Mouse (Mus musculus) CH12F3 (cell line): ENCODE results near the gene Tmem74b.

ENCODE experiments used
- in situ Hi-C: fragments of 300-500 bp; cut with MboI; formaldehyde crosslinking; loops from 2 replicates; pipeline ENCODE4 v1.14.3; 2020; ENCODE audit warnings: low sequenced_read_pairs

Tmem74b gene

DNA sequence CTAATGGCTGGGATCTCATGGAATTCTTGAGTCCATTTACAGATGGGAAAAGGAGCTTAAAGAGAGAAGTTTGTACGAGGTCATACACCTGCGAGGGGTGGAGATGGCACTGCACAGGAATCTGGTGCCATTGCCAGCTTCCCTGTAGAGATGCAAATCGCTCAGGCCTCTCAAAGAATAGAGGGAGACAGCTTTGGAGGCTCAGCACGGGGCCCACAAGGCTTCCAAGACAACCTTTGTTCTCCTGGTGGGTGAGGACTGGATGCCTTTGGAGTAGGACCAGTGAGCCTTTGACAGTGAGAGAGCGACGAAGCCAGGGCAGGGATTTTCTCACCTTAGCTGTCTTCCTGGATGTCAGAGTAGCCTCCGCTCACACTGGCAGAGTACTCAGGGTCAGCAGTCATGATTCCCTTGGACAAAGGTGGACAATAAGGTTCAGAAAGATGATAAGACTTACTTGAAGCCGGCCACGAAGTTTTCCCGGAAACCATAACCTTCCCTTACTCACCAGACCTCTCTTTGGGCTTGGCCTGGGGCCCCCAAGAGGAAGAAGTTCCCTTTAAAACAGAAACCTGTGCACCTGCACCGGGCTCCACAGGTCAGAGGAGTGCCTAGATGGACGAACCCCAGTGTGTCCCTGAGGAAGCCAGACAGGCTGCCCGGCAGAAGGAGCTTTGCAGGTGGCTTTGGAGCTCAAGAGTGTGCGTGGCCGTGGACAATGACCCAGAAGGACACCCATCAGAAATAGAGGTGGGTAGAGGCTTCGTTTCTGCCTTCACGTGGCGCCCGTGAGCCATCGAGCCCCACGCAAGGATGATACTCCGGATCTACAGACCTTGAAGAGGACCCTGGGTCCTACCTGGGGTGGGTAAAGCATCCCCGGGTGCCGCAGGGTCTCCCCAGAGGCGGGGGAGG, at the start of gene Tmem74b:
TSS of gene Tmem74b (plus strand) at position 778 of the 915 bp plus-strand sequence.
- in situ Hi-C loops: no loop called here

DNA sequence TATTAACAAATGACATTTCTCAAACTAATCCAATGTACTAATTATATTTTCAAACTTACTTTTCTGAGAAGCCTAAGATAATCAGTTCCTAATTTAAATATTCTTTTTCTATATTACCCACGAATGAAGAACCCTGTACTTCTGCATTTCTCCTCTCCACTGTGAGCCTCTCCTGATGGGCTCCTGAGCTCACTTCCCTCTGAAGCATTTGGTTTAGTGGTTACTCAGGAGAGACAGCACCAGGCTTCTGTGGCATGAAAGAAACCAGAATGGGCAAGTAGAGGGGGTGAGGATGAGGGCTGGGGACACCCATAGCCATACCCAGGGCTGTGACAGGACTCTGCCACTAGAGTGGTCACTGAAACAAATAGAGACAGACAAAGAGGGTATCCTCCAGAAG, 49.8 kb upstream of the Tmem74b start:
- in situ Hi-C loops: no loop called here

DNA sequence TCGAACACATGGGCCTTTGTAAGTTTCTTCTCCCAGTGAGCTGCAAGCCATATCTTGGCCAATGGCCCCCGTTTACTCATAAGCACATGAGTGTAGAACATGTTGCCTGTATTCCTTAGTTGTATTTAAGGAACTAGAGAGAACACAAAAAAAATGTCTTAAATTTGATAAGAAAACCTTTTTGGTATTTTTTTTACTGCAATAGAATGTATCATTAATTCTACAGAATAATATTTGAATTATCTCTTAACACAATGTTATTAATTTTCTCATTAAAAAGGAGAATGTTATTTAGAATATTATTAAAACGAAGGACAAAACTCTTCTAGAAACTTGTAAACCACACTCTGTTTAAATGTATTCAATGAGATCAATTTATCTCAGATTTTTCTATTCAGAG, 33.4 kb upstream of the Tmem74b start, which contains the start of gene Rad21l:
TSS of gene Rad21l (minus strand) at position 101 of the 400 bp plus-strand sequence.
- in situ Hi-C loops: no loop called here

DNA sequence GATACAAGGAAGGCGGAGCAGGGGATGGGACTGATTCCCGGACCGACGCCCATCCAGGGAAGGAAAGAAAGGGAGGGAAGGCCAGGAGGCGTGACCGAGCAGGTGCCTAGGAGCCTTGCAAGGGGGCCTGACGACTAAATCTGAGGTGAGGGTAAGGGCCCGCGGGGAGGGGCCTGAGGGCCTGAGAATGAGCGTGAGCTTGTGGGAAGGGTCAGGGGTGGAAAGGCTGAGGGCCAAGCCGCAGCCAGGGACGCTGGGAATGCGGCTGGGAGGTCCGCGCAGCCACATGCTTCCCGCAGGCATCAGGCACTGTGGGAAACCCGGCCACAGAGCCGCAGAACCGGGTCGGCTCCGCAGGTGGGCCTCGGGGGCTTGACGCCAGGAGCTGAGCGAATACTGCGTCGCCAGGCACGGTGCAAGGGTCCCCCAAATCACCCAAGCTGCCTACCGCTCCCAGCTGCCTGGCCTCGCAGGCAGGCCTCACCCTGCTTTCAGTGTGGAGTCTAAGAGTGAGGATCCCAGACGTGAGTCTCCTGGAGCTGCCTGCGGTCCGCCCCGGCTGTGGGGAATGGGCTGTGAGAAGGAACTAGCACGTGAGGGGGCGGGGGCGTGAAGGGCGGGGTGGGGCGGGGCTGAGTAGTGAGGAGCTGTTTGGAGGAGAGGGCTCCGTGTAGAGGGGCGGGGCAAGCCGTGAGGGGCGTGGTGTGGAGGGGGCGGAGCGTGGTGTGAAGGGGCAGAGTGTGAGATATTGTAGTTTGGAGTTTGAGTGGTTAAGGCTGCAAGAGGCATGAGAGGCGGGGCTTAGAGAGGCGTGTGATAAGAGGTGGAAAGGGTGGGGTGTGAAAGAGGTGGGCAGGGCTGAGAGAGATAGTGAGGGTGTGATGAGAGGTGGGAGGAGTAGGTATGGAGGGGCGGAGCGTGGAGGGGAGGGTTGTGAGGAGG, 31.5 kb upstream of the Tmem74b start:
- in situ Hi-C loops: no loop called here

DNA sequence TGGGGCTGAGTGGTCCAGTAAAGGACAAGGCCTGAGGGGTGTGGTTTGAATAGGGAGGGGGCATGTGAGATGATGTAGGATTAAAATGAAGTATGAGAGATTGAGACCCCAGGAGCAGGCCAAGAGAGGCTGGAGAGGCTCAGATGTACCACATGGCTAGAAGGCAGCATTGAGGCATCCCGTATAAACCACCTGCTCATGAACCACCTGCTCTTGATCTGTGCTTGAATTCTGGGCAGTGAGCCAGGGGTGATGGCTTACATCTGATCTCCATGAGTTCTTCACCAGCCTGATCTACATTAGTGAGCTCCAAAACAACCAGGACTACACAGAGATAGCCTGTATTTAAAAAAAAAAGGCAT, 30.9 kb upstream of the Tmem74b start:
- in situ Hi-C loops: no loop called here

DNA sequence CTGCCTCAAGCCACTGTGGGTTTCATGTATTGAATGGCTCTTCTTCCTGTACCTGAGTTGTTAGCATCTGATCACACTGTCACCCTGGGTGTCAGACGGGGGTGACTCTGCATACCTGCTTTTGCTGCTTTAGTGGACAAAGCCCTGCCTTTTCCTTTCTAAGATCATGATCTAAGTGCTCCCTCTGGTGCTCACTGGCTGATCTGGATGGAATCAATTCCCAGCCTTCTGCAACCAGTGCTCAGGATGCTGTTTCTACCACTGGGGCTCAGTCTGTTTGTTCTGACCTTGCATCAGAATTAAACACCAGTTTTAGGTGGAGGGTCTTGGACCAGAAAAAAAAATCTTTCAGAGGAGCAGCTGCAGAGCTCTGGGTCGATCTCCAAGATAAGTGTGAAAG, 25.6 kb upstream of the Tmem74b start:
- in situ Hi-C loops: no loop called here

DNA sequence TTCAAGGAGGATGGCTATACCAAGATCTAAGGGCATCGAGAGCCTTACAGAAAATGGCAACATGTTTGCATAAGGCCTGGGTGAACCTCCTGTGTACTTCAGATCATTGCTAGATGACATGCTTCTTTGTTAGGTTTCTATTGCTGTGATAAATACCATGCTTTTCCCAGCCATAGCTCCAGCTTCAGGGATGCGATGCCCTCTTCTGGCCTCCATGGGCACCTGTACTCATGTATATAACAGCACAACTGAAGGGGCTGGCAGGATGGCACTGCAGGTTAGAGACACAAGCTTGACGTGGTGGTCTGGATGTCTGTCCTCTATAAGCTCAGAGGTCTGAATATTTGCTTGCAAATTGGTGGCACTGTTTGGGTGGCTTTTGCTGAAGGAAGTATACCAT, 19.5 kb upstream of the Tmem74b start:
- in situ Hi-C loops: no loop called here

DNA sequence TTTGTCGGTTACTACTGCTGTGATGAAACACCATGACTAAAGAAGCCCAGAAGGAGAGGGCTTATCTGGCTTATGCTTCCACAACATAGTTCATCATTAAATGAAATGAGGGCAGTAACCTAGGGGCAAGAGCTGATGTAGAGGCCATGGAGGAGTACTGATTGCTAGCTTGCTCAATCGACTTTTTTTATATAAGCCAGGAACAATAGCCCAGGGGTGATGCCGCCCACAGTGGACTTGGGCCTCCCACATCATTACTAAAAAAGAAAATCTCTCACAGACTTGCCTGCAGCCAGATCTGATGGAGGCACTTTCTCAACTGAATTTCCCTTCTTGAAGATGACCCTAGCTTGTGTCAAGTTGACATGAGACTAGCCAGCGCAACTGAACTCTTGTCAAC, 18.8 kb upstream of the Tmem74b start:
- in situ Hi-C loops: no loop called here

DNA sequence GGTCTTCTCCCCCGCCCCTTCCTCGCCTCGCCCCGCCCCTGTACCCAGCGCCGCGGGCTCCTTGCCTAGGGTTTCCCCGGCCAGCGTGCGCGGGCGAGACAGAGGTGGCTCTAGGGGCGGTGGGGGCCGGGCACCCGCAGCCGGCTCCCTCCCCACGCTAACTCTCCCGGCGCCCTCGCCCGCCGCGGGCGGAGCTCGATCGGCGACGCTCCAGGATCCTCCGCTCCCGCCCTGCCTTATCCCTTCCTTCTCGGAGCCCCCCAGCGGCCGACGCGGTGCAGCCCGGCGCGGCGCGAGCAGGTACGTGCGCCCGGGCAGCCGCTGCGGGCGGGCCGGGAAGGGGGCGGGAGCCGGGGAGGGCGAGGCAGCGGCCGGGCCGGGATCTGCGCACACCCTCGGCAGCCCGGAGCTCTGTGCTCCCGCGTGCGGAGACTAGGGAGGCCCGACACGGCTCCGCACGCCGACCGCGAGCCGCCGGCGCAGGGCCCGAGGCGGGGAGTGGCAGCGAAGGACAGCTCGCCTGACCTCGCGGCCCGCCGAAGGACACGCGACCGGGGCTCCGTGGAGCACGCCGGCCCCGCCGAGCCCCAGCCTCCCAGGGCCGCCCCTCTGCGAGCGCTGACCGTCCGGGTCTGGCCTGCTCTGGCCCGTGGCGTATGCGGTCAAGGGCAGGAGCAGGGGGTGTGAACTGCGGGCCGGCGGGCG, 490 bp downstream of the Tmem74b start:
- in situ Hi-C loops: no loop called here

DNA sequence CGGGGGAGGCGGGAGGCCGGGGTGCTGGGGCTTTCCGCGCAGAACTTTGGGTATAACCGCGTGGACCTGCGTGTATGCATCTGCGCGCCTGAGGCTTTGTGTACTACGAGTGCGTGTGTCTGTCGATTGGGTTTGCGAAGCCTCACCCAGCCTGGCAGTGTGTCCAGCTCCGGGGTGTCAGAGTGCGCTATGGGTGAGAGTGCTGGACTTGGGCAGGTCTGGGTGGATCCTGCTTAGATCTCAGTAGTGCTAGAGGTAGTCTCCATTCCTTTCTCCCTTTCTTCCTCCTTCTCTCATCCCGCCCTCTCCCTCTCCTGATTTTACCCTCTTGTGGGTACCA, 1.0 kb downstream of the Tmem74b start:
- in situ Hi-C loops: no loop called here

DNA sequence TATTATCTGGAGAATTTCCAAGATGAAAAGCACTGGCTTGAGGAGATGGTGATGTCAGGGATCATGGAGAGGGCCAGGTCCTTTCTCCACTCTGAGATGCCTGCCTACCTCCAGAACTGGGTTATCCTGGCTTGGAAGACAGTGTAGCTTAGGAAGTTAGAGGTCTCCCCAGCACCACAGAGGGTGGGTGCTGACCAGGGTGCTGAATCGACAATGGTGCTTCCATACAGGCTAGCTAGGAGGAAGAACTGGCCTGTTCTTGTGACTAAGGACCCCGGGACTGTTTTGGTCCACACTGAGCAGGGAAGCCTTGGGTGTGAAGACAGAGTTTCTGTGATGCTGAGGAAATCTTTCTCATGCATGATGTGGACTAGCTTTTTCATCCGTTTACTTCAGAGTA, 10.8 kb downstream of the Tmem74b start:
- in situ Hi-C loops: no loop called here

DNA sequence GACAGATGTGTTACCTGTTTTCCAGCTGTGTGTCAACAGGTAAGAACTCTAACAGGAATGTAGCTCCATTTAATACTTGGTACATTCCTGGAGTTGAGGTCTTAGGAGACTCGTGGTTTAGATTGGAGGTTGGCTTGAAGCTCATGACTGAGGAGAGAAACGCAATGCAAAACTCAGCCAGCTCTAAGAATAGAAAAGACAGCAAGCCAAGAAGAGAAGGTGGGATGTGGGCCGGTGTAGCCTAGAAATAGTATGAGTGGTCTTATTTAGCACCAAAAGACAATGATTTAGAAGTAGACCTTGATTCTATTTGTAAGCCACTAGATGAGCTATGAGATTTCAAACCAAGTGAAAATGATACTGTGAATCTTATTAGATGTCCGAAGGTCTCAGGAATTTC, 13.7 kb downstream of the Tmem74b start:
- in situ Hi-C loops: no loop called here

DNA sequence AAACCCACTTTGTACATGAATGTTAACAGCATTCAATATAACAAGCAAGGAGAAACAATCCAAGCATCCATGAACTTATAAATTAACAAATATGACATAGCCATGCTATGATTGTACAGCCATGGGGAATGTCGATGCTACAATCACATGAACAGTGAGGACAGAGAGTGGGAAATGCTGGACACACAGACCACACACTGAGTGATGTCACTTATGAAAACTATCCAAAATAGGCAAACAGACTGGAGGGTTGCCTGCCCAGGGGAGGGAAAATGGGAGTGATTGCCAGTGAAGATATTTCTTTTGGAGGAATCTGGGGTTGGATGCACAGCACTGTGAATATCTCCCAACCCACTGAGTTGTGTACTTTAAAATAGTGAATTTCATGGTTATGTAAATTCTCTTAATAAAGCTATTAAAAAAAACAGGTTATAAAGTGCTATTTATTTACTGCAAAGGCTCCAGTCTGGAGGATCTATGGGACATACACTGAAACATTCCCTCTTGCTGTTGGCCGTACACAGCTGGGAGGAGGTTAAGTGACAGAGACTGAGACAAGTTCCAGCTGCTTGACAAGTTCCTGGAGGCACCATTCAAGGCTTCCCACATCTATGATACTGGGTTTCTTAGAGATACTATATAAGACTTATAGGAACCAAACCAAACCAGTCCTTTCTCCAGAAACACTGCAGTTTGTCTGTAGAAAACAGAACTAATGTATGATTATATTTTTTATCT, 14.7 kb downstream of the Tmem74b start:
- in situ Hi-C loops: no loop called here

DNA sequence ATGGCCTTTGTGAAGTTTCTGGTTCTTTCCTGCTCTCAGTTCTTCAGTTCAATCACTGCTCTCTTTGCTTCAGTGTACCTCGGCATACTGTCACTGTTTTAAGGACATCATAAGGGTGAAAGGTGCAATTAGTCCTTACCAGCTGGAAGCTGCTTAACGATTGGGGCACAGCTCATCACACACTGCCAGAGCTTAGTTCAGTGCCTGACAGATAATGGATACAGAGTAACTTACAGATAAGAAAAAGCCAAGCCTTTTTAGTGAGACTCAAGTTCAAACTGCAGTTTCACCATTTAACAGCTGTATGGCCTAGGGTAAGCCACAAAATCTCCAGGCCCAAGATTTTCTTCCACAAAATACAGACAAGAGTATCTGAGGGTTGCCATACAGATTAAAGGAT, 22.3 kb downstream of the Tmem74b start:
- in situ Hi-C loops: no loop called here

DNA sequence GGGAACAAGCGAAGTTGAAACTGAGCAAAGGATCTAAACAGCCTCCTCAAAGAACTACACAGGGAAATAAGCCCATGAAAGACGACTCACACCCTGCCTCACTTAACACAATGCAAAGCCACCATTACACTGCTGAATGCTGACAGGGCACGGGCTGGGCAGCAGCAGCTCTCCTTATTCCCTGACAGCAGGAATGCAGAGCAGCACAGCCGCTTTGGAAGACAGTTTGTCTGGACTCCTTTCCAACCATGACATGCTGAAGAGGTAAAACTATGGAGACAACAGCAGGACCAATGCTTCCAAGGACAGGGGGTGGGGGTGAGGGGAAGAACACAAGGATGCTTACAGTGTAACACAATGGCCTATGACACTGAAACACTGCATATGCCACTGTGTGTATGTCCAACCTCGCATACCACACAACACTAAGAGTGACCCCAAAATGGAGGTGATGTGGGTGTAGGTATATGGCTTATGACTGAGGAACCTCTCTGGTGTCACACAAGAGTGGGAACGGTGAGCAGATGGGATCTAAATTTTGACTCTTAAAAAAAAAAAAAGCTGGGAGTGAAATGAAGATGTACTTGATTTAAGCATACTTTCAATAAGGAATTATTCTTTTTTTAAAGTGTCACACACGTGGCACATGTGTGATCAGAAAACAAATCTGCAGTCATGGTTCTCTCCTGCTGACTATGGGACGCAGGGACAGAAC, 31.5 kb downstream of the Tmem74b start:
- in situ Hi-C loops: no loop called here

DNA sequence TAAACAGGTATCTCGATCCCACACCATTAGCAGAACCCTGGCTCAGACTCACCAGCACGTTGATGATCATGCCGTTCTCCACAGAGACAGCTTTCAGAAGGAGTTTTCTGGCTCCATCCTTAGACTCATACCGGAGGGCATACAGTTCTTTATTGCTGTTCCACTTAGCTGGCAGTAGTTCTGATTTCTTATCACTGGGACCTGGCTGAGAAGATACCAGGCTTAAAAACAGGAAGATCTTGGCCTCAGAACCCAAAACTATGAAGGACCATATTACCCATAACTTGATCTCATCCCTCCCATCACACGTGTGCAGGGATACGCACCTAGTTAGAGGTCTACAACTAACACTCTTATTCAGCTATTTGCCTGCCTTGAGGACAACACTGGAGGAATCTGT, 33.6 kb downstream of the Tmem74b start:
- in situ Hi-C loops: no loop called here

DNA sequence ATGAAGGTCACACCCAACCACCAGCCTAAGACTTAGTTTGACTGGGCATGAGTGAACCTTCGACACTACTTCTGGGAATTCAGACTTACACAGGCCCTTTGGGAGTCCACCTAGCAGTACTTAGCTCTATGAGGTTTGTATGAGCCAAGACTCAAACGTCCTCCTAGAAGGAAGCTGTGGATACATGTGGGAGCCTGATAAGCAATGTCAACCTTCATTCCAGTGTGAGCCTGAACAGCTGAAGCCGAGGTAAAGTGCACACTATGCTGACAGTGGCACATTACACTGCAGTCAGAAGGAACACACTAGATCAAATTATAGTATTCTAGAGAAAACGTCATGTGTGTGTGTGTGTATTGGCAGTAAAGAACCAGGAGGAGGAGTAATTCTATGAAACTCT, 36.7 kb downstream of the Tmem74b start:
- in situ Hi-C loops: no loop called here

DNA sequence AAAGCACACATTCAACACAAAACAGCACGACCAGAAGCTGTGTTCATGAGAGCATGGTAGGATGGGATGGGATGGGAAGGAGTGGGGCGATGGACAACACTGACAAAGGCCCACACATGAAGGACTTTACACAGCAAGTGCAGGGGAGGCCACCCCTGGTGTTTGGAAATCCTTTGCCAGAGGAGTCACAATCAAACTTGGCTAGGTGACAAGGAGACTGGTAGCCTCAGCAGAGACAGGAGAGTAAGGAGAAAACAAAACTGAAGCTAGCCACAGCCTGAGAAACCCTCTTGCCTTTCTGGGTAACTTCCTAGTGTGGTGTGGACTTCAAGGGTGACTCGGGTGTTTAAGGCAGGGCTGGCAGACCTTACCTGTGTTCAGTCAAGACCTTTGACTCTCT, 37.3 kb downstream of the Tmem74b start:
- in situ Hi-C loops: no loop called here

DNA sequence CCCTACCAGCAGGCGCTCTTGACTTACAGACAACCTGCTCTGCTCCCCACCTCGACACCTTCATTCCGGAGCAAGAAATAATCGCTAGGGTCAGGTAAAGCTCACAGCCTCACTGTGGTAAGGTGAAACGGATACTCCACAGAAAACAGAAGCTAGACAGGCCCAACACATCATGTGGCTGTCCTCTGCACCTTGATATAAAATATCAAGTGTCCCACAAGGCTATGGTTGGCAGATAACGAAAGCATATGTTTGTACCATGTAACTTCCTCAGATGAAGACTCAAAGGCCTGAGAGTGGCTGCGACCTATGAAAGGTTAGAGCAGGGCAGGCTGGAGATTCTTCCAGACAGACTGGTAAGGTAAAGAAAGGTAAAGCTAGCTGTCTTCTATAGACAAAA, 37.7 kb downstream of the Tmem74b start:
- in situ Hi-C loops: no loop called here
